In the genomic region with DNA sequence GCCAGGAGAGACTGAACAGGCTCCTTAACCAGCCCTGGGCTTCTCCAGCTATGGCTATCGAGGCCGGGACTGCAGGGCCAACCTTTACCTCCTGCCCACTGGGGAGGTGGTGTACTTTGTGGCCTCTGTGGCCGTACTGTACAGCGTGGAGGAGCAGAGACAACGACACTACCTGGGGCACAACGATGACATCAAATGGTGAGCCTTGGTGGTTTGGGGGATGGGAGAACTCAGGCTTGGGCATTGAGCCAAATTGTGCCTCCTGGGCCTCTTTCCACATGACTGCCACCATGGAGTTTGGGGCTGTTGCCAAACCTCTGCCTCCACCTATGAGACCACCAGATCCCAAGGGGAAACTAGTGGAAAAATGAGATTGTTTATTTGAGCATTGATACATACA, we compare ENCODE assay signal across 10 mouse cellular contexts. TPM values are rescaled to one million over a fixed set of nuclear protein-coding genes. Genes with fewer than 3 reads are reported as not detected.
DNase-seq lines count a peak whose midpoint lies in the region; ATAC-seq and TF ChIP-seq lines count a peak whose summit lies in the region.
"Had no signal": no experiment of that assay in that cellular context is flagged by ENCODE, and none has a peak within 500 bp of the region (broad histone marks: within the 10 kb centered on the region; RNA-seq: fewer than 3 reads in every experiment).

No protein-coding gene starts in this region.

- no peak for ATAC-seq in embryonic facial prominence, embryonic 12.5 days (ENCODE audit: insufficient number of reproducible peaks, insufficient read depth, low FRiP score, low TSS enrichment)
- ATAC-seq in heart, embryonic 14.5 days (ENCODE audit: insufficient number of reproducible peaks, insufficient read depth, low FRiP score, low read depth): no peak
- ATAC-seq in intestine, embryonic 15.5 days: no peak

- no peak overlapping the region for H3K9ac ChIP-seq in embryonic facial prominence, embryonic 12.5 days
- H3K9ac ChIP-seq in ES-E14 (ENCODE audit: insufficient read depth, low read depth, low read length, poor library complexity, severe bottlenecking): no peak overlapping the region
- H3K9ac ChIP-seq in heart, embryonic 14.5 days (ENCODE audit: low read length): peak overlapping the region; percentile 39; the same call in 1 of the 2 replicates
- no peak overlapping the region for H3K9ac ChIP-seq in intestine, embryonic 15.5 days
- H3K9ac ChIP-seq: liver, embryonic 15.5 days had no signal

- WGBS in embryonic facial prominence, embryonic 12.5 days: 78% methylated on average over 6 of the region's 6 CpGs
- 88% methylated on average over 6 of the region's 6 CpGs for WGBS in embryonic facial prominence, embryonic 10.5 days
- WGBS in heart, embryonic 14.5 days: 40% methylated on average over 6 of the region's 6 CpGs
- WGBS in intestine, embryonic 15.5 days: 88% methylated on average over 6 of the region's 6 CpGs

- H3K27me3 ChIP-seq in embryonic facial prominence, embryonic 12.5 days: peaks cover 11% of the 10 kb centered on the region
- peaks cover 11% of the 10 kb centered on the region for H3K27me3 ChIP-seq in embryonic facial prominence, embryonic 10.5 days (replicated peaks; ENCODE audit: low read depth, poor library complexity, severe bottlenecking)
- H3K27me3 ChIP-seq in heart, embryonic 14.5 days (ENCODE audit: control insufficient read depth, insufficient read depth, low read length): peaks cover 4% of the 10 kb centered on the region
- peaks cover 7% of the 10 kb centered on the region for H3K27me3 ChIP-seq in intestine, embryonic 15.5 days (replicated peaks)

- H3K36me3 ChIP-seq in embryonic facial prominence, embryonic 12.5 days: peaks cover 18% of the 10 kb centered on the region; the same call in 1 of the 2 replicates
- H3K36me3 ChIP-seq in embryonic facial prominence, embryonic 10.5 days (replicated peaks): peaks cover 42% of the 10 kb centered on the region
- H3K36me3 ChIP-seq in ES-E14 (ENCODE audit: control insufficient read depth, insufficient read depth, low read length, poor library complexity, severe bottlenecking): peaks cover 4% of the 10 kb centered on the region; the same call in 1 of the 2 replicates
- peaks cover 36% of the 10 kb centered on the region for H3K36me3 ChIP-seq in heart, embryonic 14.5 days (ENCODE audit: control insufficient read depth, insufficient read depth, low read length)
- H3K36me3 ChIP-seq in intestine, embryonic 15.5 days: no peaks in the 10 kb centered on the region
- H3K36me3 ChIP-seq: liver, embryonic 15.5 days had no signal

- H3K4me1 ChIP-seq in embryonic facial prominence, embryonic 12.5 days: peaks cover 16% of the 10 kb centered on the region
- peaks cover 18% of the 10 kb centered on the region for H3K4me1 ChIP-seq in embryonic facial prominence, embryonic 10.5 days
- H3K4me1 ChIP-seq in ES-E14 (ENCODE audit: control insufficient read depth in 2 of 2, insufficient read depth in 2 of 2, low read length in 2 of 2, poor library complexity in 1 of 2): peaks cover 5 to 25% of the 10 kb centered on the region in 2 experiments; a peak in 3 of 4 replicates
- peaks cover 11 to 23% of the 10 kb centered on the region in 2 experiments for H3K4me1 ChIP-seq in heart, embryonic 14.5 days (ENCODE audit: control insufficient read depth in 2 of 2, insufficient read depth in 2 of 2, low read length in 2 of 2)
- H3K4me1 ChIP-seq in intestine, embryonic 15.5 days (replicated peaks): peaks cover 9% of the 10 kb centered on the region; the same call in 1 of the 2 replicates

- H3K4me2 ChIP-seq in embryonic facial prominence, embryonic 12.5 days (replicated peaks): no peak overlapping the region
- H3K4me2 ChIP-seq in heart, embryonic 14.5 days (ENCODE audit: low read length): peak overlapping the region; percentile 31
- no peak overlapping the region for H3K4me2 ChIP-seq in intestine, embryonic 15.5 days (replicated peaks)
- H3K4me2 ChIP-seq: liver, embryonic 15.5 days had no signal

- H3K27ac ChIP-seq in embryonic facial prominence, embryonic 12.5 days: peak overlapping the region; percentile 64; the same call in 1 of the 2 replicates
- H3K27ac ChIP-seq in embryonic facial prominence, embryonic 10.5 days (replicated peaks): no peak overlapping the region
- peak overlapping the region; percentile 47 for H3K27ac ChIP-seq in ES-E14 (ENCODE audit: insufficient read depth, low read depth, low read length, poor library complexity, severe bottlenecking)
- peak overlapping the region; percentile 59 to 80 for H3K27ac ChIP-seq in heart, embryonic 14.5 days (replicated peaks in 1 of 2; ENCODE audit: control insufficient read depth in 1 of 2, insufficient read depth in 1 of 2, low read depth in 2 of 2, low read length in 2 of 2)
- no peak overlapping the region for H3K27ac ChIP-seq in intestine, embryonic 15.5 days
- H3K27ac ChIP-seq: liver, embryonic 15.5 days had no signal

- no peak overlapping the region for H3K4me3 ChIP-seq in embryonic facial prominence, embryonic 12.5 days
- H3K4me3 ChIP-seq in embryonic facial prominence, embryonic 10.5 days: no peak overlapping the region
- no peak overlapping the region for H3K4me3 ChIP-seq in ES-E14 (ENCODE audit: insufficient read depth in 1 of 2, low read depth in 1 of 2, low read length in 2 of 2, poor library complexity in 1 of 2, severe bottlenecking in 1 of 2)
- H3K4me3 ChIP-seq in heart, embryonic 14.5 days (ENCODE audit: control insufficient read depth in 1 of 2, insufficient read depth in 1 of 2, low read depth in 1 of 2, low read length in 2 of 2): no peak overlapping the region
- no peak overlapping the region for H3K4me3 ChIP-seq in intestine, embryonic 15.5 days (replicated peaks)
- H3K4me3 ChIP-seq: liver, embryonic 15.5 days had no signal

- in situ Hi-C loops in ES-E14 (cut with MboI; ENCODE audit: low sequenced_read_pairs in 2 of 2, unreplicated experiment in 2 of 2): loop anchor here in 1 of 2 experiments (5.0 kb wide), 1 partner anchor 98 kb away; a partner anchor contains a TSS

- no peaks in the 10 kb centered on the region for H3K9me3 ChIP-seq in embryonic facial prominence, embryonic 12.5 days
- H3K9me3 ChIP-seq in embryonic facial prominence, embryonic 10.5 days: no peaks in the 10 kb centered on the region
- no peaks in the 10 kb centered on the region for H3K9me3 ChIP-seq in ES-E14 (ENCODE audit: control insufficient read depth, insufficient read depth, low read depth, low read length)
- H3K9me3 ChIP-seq in heart, embryonic 14.5 days (ENCODE audit: control insufficient read depth, low read length): no peaks in the 10 kb centered on the region
- no peaks in the 10 kb centered on the region for H3K9me3 ChIP-seq in intestine, embryonic 15.5 days
- H3K9me3 ChIP-seq: liver, embryonic 15.5 days had no signal

- DNase-seq in embryonic facial prominence, embryonic 10.5 days (ENCODE audit: low spot score): no peak
- DNase-seq in ES-E14 (ENCODE audit: low read depth, low spot score): no peak
- peak; percentile 29 to 52 for DNase-seq in kidney, postnatal 36 days
- no peak for DNase-seq in gastrocnemius, postnatal 10 days
- no peak for DNase-seq in urinary bladder, adult 18-20 months (ENCODE audit: low spot score in 2 of 2)

TF ChIP-seq in ES-E14, 5 proteins besides CTCF, POLR2A, EP300 and RAD21 (continues in another document):
- TF ChIP-seq ZNF384 (IDR thresholded peaks at IDR 0.05; ENCODE audit: low read depth, low read length): no peak
- no peak for TF ChIP-seq CHD2 (IDR thresholded peaks at IDR 0.05; ENCODE audit: low read depth, low read length)

RNA-seq across cellular contexts. Expression of a gene that starts 8.5 kb away (rescaled TPM):
- polyA plus RNA-seq in embryonic facial prominence, embryonic 12.5 days (2016; fragmentation: Nextera tagmentation; extraction: Ambion mirVana): 4.5 and 4.9 TPM in 2 replicates
- 5.2 and 6.2 TPM in 2 replicates for polyA plus RNA-seq in embryonic facial prominence, embryonic 10.5 days (2016; fragmentation: Nextera tagmentation; extraction: Ambion mirVana)
- total RNA-seq in ES-E14 (2012; rRNA removed): 29.5 and 29.8 TPM in 2 replicates
- 8.3 and 9.5 TPM in 2 replicates for polyA plus RNA-seq in heart, embryonic 14.5 days (2014; fragmentation: Nextera tagmentation; extraction: Ambion mirVana)
- total RNA-seq in gastrocnemius, postnatal 10 days (2021): 10 to 100 TPM; 14.9 to 17.6 TPM
- polyA plus RNA-seq in intestine, embryonic 15.5 days (2015; fragmentation: Nextera tagmentation; extraction: Ambion mirVana): 6.5 and 7.3 TPM in 2 replicates

RNA-seq across cellular contexts. Expression of a gene that starts 18.8 kb away (rescaled TPM):
- 0.54 and 0.84 TPM in 2 replicates for polyA plus RNA-seq in embryonic facial prominence, embryonic 12.5 days (2016; fragmentation: Nextera tagmentation; extraction: Ambion mirVana)
- 1.4 and 1.6 TPM in 2 replicates for polyA plus RNA-seq in embryonic facial prominence, embryonic 10.5 days (2016; fragmentation: Nextera tagmentation; extraction: Ambion mirVana)
- 1.5 and 3.6 TPM in 2 replicates for total RNA-seq in ES-E14 (2012; rRNA removed)
- 51.5 and 52.6 TPM in 2 replicates for polyA plus RNA-seq in heart, embryonic 14.5 days (2014; fragmentation: Nextera tagmentation; extraction: Ambion mirVana)
- under 1 TPM in 1 of 2 experiments, not detected in 1; 0.14 TPM for total RNA-seq in gastrocnemius, postnatal 10 days (2021)
- 2.5 and 2.8 TPM in 2 replicates for polyA plus RNA-seq in intestine, embryonic 15.5 days (2015; fragmentation: Nextera tagmentation; extraction: Ambion mirVana)
- total RNA-seq: neutrophil, adult 5-6 weeks had no signal

RNA-seq across cellular contexts. Expression of a gene that starts 27.6 kb away (rescaled TPM):
- polyA plus RNA-seq in embryonic facial prominence, embryonic 12.5 days (2016; fragmentation: Nextera tagmentation; extraction: Ambion mirVana): 1.4 and 1.7 TPM in 2 replicates
- 1.7 and 2.0 TPM in 2 replicates for polyA plus RNA-seq in embryonic facial prominence, embryonic 10.5 days (2016; fragmentation: Nextera tagmentation; extraction: Ambion mirVana)
- total RNA-seq in ES-E14 (2012; rRNA removed): 3.8 TPM in 2 replicates
- 1.6 and 1.9 TPM in 2 replicates for polyA plus RNA-seq in heart, embryonic 14.5 days (2014; fragmentation: Nextera tagmentation; extraction: Ambion mirVana)
- total RNA-seq in gastrocnemius, postnatal 10 days (2021): 1 to 10 TPM; 2.3 to 3.4 TPM
- polyA plus RNA-seq in intestine, embryonic 15.5 days (2015; fragmentation: Nextera tagmentation; extraction: Ambion mirVana): 1.4 and 1.5 TPM in 2 replicates
- total RNA-seq: neutrophil, adult 5-6 weeks had no signal

RNA-seq across cellular contexts. Expression of a gene that starts 35.2 kb away (rescaled TPM):
- polyA plus RNA-seq in embryonic facial prominence, embryonic 12.5 days (2016; fragmentation: Nextera tagmentation; extraction: Ambion mirVana): 149 and 166 TPM in 2 replicates
- polyA plus RNA-seq in embryonic facial prominence, embryonic 10.5 days (2016; fragmentation: Nextera tagmentation; extraction: Ambion mirVana): 178 and 189 TPM in 2 replicates
- 355 and 382 TPM in 2 replicates for total RNA-seq in ES-E14 (2012; rRNA removed)
- polyA plus RNA-seq in heart, embryonic 14.5 days (2014; fragmentation: Nextera tagmentation; extraction: Ambion mirVana): 104 and 111 TPM in 2 replicates
- total RNA-seq in gastrocnemius, postnatal 10 days (2021): 10 to 100 TPM; 72.9 to 77.4 TPM
- 138 TPM in 2 replicates for polyA plus RNA-seq in intestine, embryonic 15.5 days (2015; fragmentation: Nextera tagmentation; extraction: Ambion mirVana)

RNA-seq across cellular contexts. Expression of a gene that starts 35.7 kb away (rescaled TPM):
- 16.7 and 17.4 TPM in 2 replicates for polyA plus RNA-seq in embryonic facial prominence, embryonic 12.5 days (2016; fragmentation: Nextera tagmentation; extraction: Ambion mirVana)
- polyA plus RNA-seq in embryonic facial prominence, embryonic 10.5 days (2016; fragmentation: Nextera tagmentation; extraction: Ambion mirVana): 14.6 and 15.1 TPM in 2 replicates
- 8.1 and 11.7 TPM in 2 replicates for total RNA-seq in ES-E14 (2012; rRNA removed)
- 7.0 and 7.8 TPM in 2 replicates for polyA plus RNA-seq in heart, embryonic 14.5 days (2014; fragmentation: Nextera tagmentation; extraction: Ambion mirVana)
- total RNA-seq in gastrocnemius, postnatal 10 days (2021): 1 to 10 TPM; 5.0 to 5.5 TPM
- 9.2 and 11.5 TPM in 2 replicates for polyA plus RNA-seq in intestine, embryonic 15.5 days (2015; fragmentation: Nextera tagmentation; extraction: Ambion mirVana)

Comparison
In these comparisons a context has a peak if more than half of its experiments do, and no peak if none do; other contexts are left out.
1. H3K27ac ChIP-seq: peak in embryonic facial prominence, embryonic 12.5 days (single experiment), ES-E14 (single experiment) and heart, embryonic 14.5 days (2 of 2); none in embryonic facial prominence, embryonic 10.5 days (single experiment) and intestine, embryonic 15.5 days (single experiment).
2. DNase-seq: peak in kidney, postnatal 36 days (2 of 2); none in embryonic facial prominence, embryonic 10.5 days (single experiment), ES-E14 (single experiment), gastrocnemius, postnatal 10 days (single experiment) and urinary bladder, adult 18-20 months (0 of 2).
3. RNA of a gene that starts 18.8 kb away (polyA plus RNA-seq): 51.5 to 52.6 TPM in heart, embryonic 14.5 days; 2.5 to 2.8 TPM in intestine, embryonic 15.5 days, 1.4 to 1.6 TPM in embryonic facial prominence, embryonic 10.5 days and 0.54 to 0.84 TPM in embryonic facial prominence, embryonic 12.5 days; every median in the first group is over 10 times any median in the second.